Mouse (Mus musculus): ENCODE results near the gene Glipr2.

Glipr2 gene

GRCm38 (mm10) chr4:43957292-43957845, at the start of gene Glipr2:
TSS of gene Glipr2 (plus strand) at chr4:43957401.
- in situ Hi-C loops (cut with MboI, MseI), result no loop called here

- in situ Hi-C loops (cut with MboI, MseI), result no loop called here
Observed at GRCm38 (mm10) chr4:43918221-43918620, 39.0 kb upstream of the Glipr2 start.

- in situ Hi-C loops (cut with MboI, MseI), result no loop called here
Observed at GRCm38 (mm10) chr4:43920602-43921001, 36.6 kb upstream of the Glipr2 start.

- in situ Hi-C loops (cut with MboI, MseI), result loop anchor here (5.0 kb wide), 1 partner anchor 57 kb away; the partner anchor contains the start of gene Ccin (in 2 of the 2)
Observed at GRCm38 (mm10) chr4:43925125-43925524, 32.1 kb upstream of the Glipr2 start.

- in situ Hi-C loops (cut with MboI, MseI), result loop anchor here (5.0 kb wide), 1 partner anchor 57 kb away; the partner anchor contains the start of gene Ccin (in 2 of the 2)
Observed at GRCm38 (mm10) chr4:43925779-43926178, 31.4 kb upstream of the Glipr2 start.

GRCm38 (mm10) chr4:43927826-43928225, 29.4 kb upstream of the Glipr2 start:
- in situ Hi-C loops (cut with MboI, MseI), result loop anchor here (5.0 kb wide), 1 partner anchor 54 kb away; the partner anchor contains the start of gene Ccin (in 2 of the 2)

- in situ Hi-C loops (cut with MboI, MseI), result no loop called here
Observed at GRCm38 (mm10) chr4:43931877-43932276, 25.3 kb upstream of the Glipr2 start.

GRCm38 (mm10) chr4:43936186-43936585, 21.0 kb upstream of the Glipr2 start:
- in situ Hi-C loops (cut with MboI, MseI), result no loop called here

GRCm38 (mm10) chr4:43936749-43937674, 20.2 kb upstream of the Glipr2 start:
- in situ Hi-C loops (cut with MboI, MseI), result no loop called here

GRCm38 (mm10) chr4:43941315-43941714, 15.9 kb upstream of the Glipr2 start:
- in situ Hi-C loops (cut with MboI, MseI), result no loop called here

GRCm38 (mm10) chr4:43942421-43942820, 14.8 kb upstream of the Glipr2 start:
- in situ Hi-C loops (cut with MboI, MseI), result no loop called here

GRCm38 (mm10) chr4:43947571-43947970, 9.6 kb upstream of the Glipr2 start:
- in situ Hi-C loops (cut with MboI, MseI), result no loop called here

GRCm38 (mm10) chr4:43957846-43958461, 753 bp downstream of the Glipr2 start:
- in situ Hi-C loops (cut with MboI, MseI), result no loop called here

GRCm38 (mm10) chr4:43959523-43960179, 2.5 kb downstream of the Glipr2 start:
- in situ Hi-C loops (cut with MboI, MseI), result no loop called here

- in situ Hi-C loops (cut with MboI, MseI), result no loop called here
Observed at GRCm38 (mm10) chr4:43960207-43960606, 3.0 kb downstream of the Glipr2 start.

GRCm38 (mm10) chr4:43964326-43964833, 7.2 kb downstream of the Glipr2 start:
- in situ Hi-C loops (cut with MboI, MseI), result no loop called here

- in situ Hi-C loops (cut with MboI, MseI), result no loop called here
Observed at GRCm38 (mm10) chr4:43964951-43965684, 7.9 kb downstream of the Glipr2 start.

- in situ Hi-C loops (cut with MboI, MseI), result no loop called here
Observed at GRCm38 (mm10) chr4:43965856-43966535, 8.8 kb downstream of the Glipr2 start.

- in situ Hi-C loops (cut with MboI, MseI), result no loop called here
Observed at GRCm38 (mm10) chr4:43968650-43969049, 11.4 kb downstream of the Glipr2 start.

- in situ Hi-C loops (cut with MboI, MseI), result no loop called here
Observed at GRCm38 (mm10) chr4:43969373-43969772, 12.2 kb downstream of the Glipr2 start.
